Mouse (Mus musculus): ENCODE results near the gene Bbs9. TPM values are rescaled to one million over a fixed set of nuclear protein-coding genes. Genes with fewer than 3 reads are reported as not detected.

Gene Bbs9
- polyA plus RNA-seq, 1 experiment from 2014 or later: 15.5 TPM

DNA sequence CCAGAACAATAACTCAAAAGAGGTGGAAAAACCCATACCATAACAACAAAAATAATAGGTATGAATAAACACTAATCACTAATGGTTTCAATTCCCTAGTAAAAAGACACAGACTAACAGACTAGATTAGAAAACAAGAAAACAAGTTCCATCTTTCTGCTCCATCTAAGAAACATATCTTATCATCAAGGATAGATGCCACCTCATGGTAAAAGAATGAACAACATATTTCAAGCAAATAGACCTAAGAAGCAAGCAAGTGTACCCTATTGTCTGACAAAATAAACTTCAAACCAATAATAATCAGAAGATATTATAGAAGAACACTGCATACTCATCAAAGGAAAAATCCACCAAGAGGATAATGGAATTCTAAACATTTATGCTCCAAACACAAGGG, 441.3 kb downstream of the Bbs9 start:
- Histone ChIP-seq H3K9ac (ENCODE audit: low read length) (no peak overlapping the region), H3K27ac (replicated peaks; ENCODE audit: low read depth, low read length) (no peak overlapping the region), H3K4me1 (ENCODE audit: control insufficient read depth, insufficient read depth, low read length) (no peaks in the 10 kb centered on the region), H3K36me3 (ENCODE audit: control insufficient read depth, insufficient read depth, low read length) (no peaks in the 10 kb centered on the region), H3K27me3 (ENCODE audit: control insufficient read depth, insufficient read depth, low read length) (no peaks in the 10 kb centered on the region), H3K4me3 (ENCODE audit: low read depth, low read length) (no peak overlapping the region), H3K4me2 (ENCODE audit: low read depth, severe bottlenecking) (no peak overlapping the region), H3K9me3 (ENCODE audit: control insufficient read depth, low read length) (no peaks in the 10 kb centered on the region)
- ATAC-seq (ENCODE audit: insufficient number of reproducible peaks, low FRiP score, low TSS enrichment, low read depth) (no peak), DNase-seq (ENCODE audit: low spot score) (no peak)

GRCm38 (mm10) chr9:22935645-22936044, 460.1 kb downstream of the Bbs9 start:
- H3K4me3 ChIP-seq (ENCODE audit: low read depth, low read length): no peak overlapping the region
- no peaks in the 10 kb centered on the region for H3K36me3 ChIP-seq (ENCODE audit: control insufficient read depth, insufficient read depth, low read length)
- no peak overlapping the region for H3K9ac ChIP-seq (ENCODE audit: low read length)
- no peaks in the 10 kb centered on the region for H3K9me3 ChIP-seq (ENCODE audit: control insufficient read depth, low read length)
- H3K27me3 ChIP-seq (ENCODE audit: control insufficient read depth, insufficient read depth, low read length): no peaks in the 10 kb centered on the region
- ATAC-seq (ENCODE audit: insufficient number of reproducible peaks, low FRiP score, low TSS enrichment, low read depth) (no peak), DNase-seq (ENCODE audit: low spot score) (no peak)
- H3K4me2 ChIP-seq (ENCODE audit: low read depth, severe bottlenecking): no peak overlapping the region
- H3K4me1 ChIP-seq (ENCODE audit: control insufficient read depth, insufficient read depth, low read length): no peaks in the 10 kb centered on the region
- H3K27ac ChIP-seq (replicated peaks; ENCODE audit: low read depth, low read length): no peak overlapping the region

Other genes with a start within 250 kb of the Bbs9 start
- gene Zfp599, start 215.8 kb upstream of the Bbs9 start, polyA plus RNA-seq (2014; fragmentation: Nextera tagmentation; extraction: Ambion mirVana): 10.8 and 11.2 TPM in 2 replicates
- 30.8 and 36.4 TPM in 2 replicates for gene Zfp810, start 168.1 kb upstream of the Bbs9 start, polyA plus RNA-seq (2014; fragmentation: Nextera tagmentation; extraction: Ambion mirVana)
- 54.4 and 56.1 TPM in 2 replicates for gene Anln, start 86.5 kb upstream of the Bbs9 start, polyA plus RNA-seq (2014; fragmentation: Nextera tagmentation; extraction: Ambion mirVana)
- gene 9530077C05Rik, start 64.2 kb upstream of the Bbs9 start, polyA plus RNA-seq (2014; fragmentation: Nextera tagmentation; extraction: Ambion mirVana): 6.9 and 8.8 TPM in 2 replicates
- not detected in 2 replicates for gene Gm17545, start 21.4 kb upstream of the Bbs9 start, polyA plus RNA-seq (2014; fragmentation: Nextera tagmentation; extraction: Ambion mirVana)
- gene Rp9, start 6.0 kb upstream of the Bbs9 start, polyA plus RNA-seq (2014; fragmentation: Nextera tagmentation; extraction: Ambion mirVana): 62.7 TPM in 2 replicates

Measured in limb, embryonic 11.5 days (tissue).